In genomic region chr17:66223711-66224110, GRCm38 (mm10) we compare ENCODE assay signal across 20 mouse cellular contexts.
"Had no signal": no experiment of that assay in that cellular context is flagged by ENCODE, and none has a peak within 500 bp of the region (broad histone marks: within the 10 kb centered on the region; RNA-seq: fewer than 3 reads in every experiment).

No protein-coding gene starts in this region.

- H3K27ac ChIP-seq: liver, embryonic 15.5 days; lung, embryonic 15.5 days; midbrain, embryonic 10.5 days; midbrain, embryonic 12.5 days; midbrain, embryonic 15.5 days; neural tube, embryonic 13.5 days; neural tube, embryonic 15.5 days had no signal

- DNase-seq: lung, adult 2 months; lung, postnatal 14 days; lung, postnatal 4 days; retina, postnatal 1 day; right cerebral cortex, adult 18-20 months; right cerebral cortex, postnatal 25 days; right cerebral cortex, postnatal 4 days; spleen, adult 18-20 months; thymus, adult 18-20 months; thymus, postnatal 14 days; thymus, postnatal 36 days had no signal

- H3K27me3 ChIP-seq: liver, embryonic 15.5 days; lung, embryonic 15.5 days; midbrain, embryonic 12.5 days; midbrain, embryonic 15.5 days; neural tube, embryonic 13.5 days; neural tube, embryonic 15.5 days had no signal

- H3K36me3 ChIP-seq: liver, embryonic 15.5 days; lung, embryonic 15.5 days; midbrain, embryonic 10.5 days; midbrain, embryonic 12.5 days; midbrain, embryonic 15.5 days; neural tube, embryonic 13.5 days; neural tube, embryonic 15.5 days had no signal

- H3K9ac ChIP-seq: liver, embryonic 15.5 days; liver, postnatal 0 days; lung, embryonic 15.5 days; midbrain, embryonic 12.5 days; midbrain, embryonic 15.5 days; neural tube, embryonic 13.5 days; neural tube, embryonic 15.5 days had no signal

- H3K4me2 ChIP-seq: liver, embryonic 15.5 days; lung, embryonic 15.5 days; midbrain, embryonic 12.5 days; midbrain, embryonic 15.5 days; neural tube, embryonic 13.5 days; neural tube, embryonic 15.5 days had no signal

- H3K4me1 ChIP-seq: liver, embryonic 15.5 days; midbrain, embryonic 12.5 days; midbrain, embryonic 15.5 days; neural tube, embryonic 13.5 days had no signal

- H3K4me3 ChIP-seq: liver, embryonic 15.5 days; lung, embryonic 15.5 days; midbrain, embryonic 10.5 days; midbrain, embryonic 12.5 days; midbrain, embryonic 15.5 days; myocyte; neural tube, embryonic 13.5 days; neural tube, embryonic 15.5 days had no signal

- H3K9me3 ChIP-seq: liver, embryonic 15.5 days; lung, embryonic 15.5 days; midbrain, embryonic 10.5 days; midbrain, embryonic 12.5 days; midbrain, embryonic 15.5 days; neural tube, embryonic 13.5 days; neural tube, embryonic 15.5 days had no signal

- ATAC-seq: midbrain, embryonic 15.5 days had no signal
